Mouse (Mus musculus) heart, postnatal 0 days (tissue): ENCODE measurements around the gene Dapp1. TPM values are rescaled to one million over a fixed set of nuclear protein-coding genes. Genes with fewer than 3 reads are reported as not detected.
"Not testable (repeated sequence)": the region's sequence is repeated elsewhere in the genome, so short reads cannot be mapped to it uniquely, and the experiment has no call there.

Source experiments
- ATAC-seq: fragments of 200-750 bp; cut with Nextera tagmentation; 2 replicates; pipeline ENCODE4 v1.8.0; 2017; ENCODE audit warnings: low read depth, moderate number of reproducible peaks, moderate library complexity; ENCODE audit not compliant: insufficient read depth
- DNase-seq: peaks from one replicate; pipeline ENCODE4 v3.0.0-alpha.2; 2016; ENCODE audit warnings: low spot score
- H3K27ac ChIP-seq: fragments of 300-500 bp; sonication (generic); 2 replicates; pipeline ENCODE4 v1.5.1; 2014; ENCODE audit warnings: low read depth, mild to moderate bottlenecking
- H3K27me3 ChIP-seq: fragments of 300-500 bp; sonication (generic); 2 replicates; pipeline ENCODE4 v1.6.1; 2014; ENCODE audit warnings: low read length, mixed read lengths; ENCODE audit not compliant: control insufficient read depth, insufficient read depth
- H3K36me3 ChIP-seq: fragments of 300-500 bp; sonication (generic); replicated peaks from 2 replicates; pipeline ENCODE4 v1.6.1; 2014; ENCODE audit warnings: low read length, mixed read lengths; ENCODE audit not compliant: control insufficient read depth, insufficient read depth
- H3K4me1 ChIP-seq: fragments of 300-500 bp; sonication (generic); 2 replicates; pipeline ENCODE4 v1.6.1; 2014; ENCODE audit warnings: antibody characterized with exemption; ENCODE audit not compliant: control insufficient read depth, insufficient read depth
- H3K4me2 ChIP-seq: fragments of 300-500 bp; sonication (generic); 2 replicates; pipeline ENCODE4 v1.6.1; 2014; ENCODE audit warnings: low read depth, mild to moderate bottlenecking, low read length, moderate library complexity
- H3K4me3 ChIP-seq: fragments of 300-500 bp; sonication (generic); 2 replicates; pipeline ENCODE4 v1.5.1; 2014; ENCODE audit warnings: low read depth, low read length
- H3K9ac ChIP-seq: fragments of 300-500 bp; sonication (generic); replicated peaks from 2 replicates; pipeline ENCODE4 v1.6.1; 2014; ENCODE audit warnings: low read depth, low read length, mixed read lengths
- H3K9me3 ChIP-seq: fragments of 300-500 bp; sonication (generic); replicated peaks from 2 replicates; pipeline ENCODE4 v1.6.1; 2016; ENCODE audit warnings: low read length; ENCODE audit not compliant: control insufficient read depth
- CTCF ChIP-seq: IDR thresholded peaks from 2 replicates; pipeline ENCODE4 v1.5.1; 2016; ENCODE audit warnings: antibody characterized with exemption, control low read depth, low read depth
- EP300 ChIP-seq: IDR thresholded peaks from 2 replicates; pipeline ENCODE4 v1.6.1; 2016; ENCODE audit warnings: antibody characterized with exemption, low read depth
- WGBS: fragments of 180-500 bp; shearing (Covaris S2); extraction: QIAGEN DNeasy Blood & Tissue Kit; methylation state at CpG from one replicate; pipeline ENCODE4 v1.1.7; 2014; 5-methylcytosine and 5-hydroxymethylcytosine counted together
- polyA plus RNA-seq: library from polyadenylated mRNA; unstranded; fragments of >200 nt; fragmentation: Nextera tagmentation; extraction: Ambion mirVana; gene quantifications from 2 replicates; pipeline ENCODE4 v1.2.1, GENCODE M21; 2015
- total RNA-seq: library from RNA; depleted of rRNA; stranded (reverse); fragments of >200 nt; gene quantifications from 2 replicates; pipeline ENCODE4 v1.2.3, GENCODE M21; 2014; ENCODE audit warnings: low replicate concordance

The Dapp1 gene
- total and polyA plus RNA-seq, 2 experiments from 2014 or later, result 11.1 to 11.8 TPM

DNA sequence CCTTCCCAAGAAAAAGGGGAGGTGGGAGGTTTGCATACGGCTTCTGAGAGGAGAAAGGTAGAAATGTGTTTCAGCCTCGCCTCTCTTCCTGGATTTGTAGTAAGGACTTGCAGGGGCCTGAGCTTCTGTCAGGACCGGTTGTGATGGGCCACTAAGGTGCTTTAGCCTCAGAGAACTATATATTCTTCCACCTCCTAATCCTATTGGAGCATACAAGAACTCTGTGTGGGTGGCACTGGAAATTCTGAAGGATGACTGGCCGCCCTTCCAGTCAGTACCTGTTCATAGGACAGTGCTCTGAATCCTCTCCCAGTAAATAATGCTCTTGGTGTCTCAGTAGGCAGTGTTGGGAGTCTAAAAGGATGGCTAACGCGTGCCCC is 62.4 kb downstream of the Dapp1 start:
- Histone ChIP-seq H3K4me2 (peak overlapping the region; percentile 84), H3K9me3 (no peaks in the 10 kb centered on the region), H3K27me3 (no peaks in the 10 kb centered on the region), H3K4me3 (peak overlapping the region; percentile 90), H3K9ac (peak overlapping the region; percentile 87), H3K27ac (peak overlapping the region; percentile 89), H3K4me1 (peaks cover 14% of the 10 kb centered on the region), H3K36me3 (peaks cover 22% of the 10 kb centered on the region)
- no peak for TF ChIP-seq CTCF
- no peak for TF ChIP-seq EP300
- DNase-seq, result no peak
- ATAC-seq, result peak; percentile 14; the same call in 1 of the 2 replicates
- WGBS, result 14% methylated on average over 6 of the region's 6 CpGs

DNA sequence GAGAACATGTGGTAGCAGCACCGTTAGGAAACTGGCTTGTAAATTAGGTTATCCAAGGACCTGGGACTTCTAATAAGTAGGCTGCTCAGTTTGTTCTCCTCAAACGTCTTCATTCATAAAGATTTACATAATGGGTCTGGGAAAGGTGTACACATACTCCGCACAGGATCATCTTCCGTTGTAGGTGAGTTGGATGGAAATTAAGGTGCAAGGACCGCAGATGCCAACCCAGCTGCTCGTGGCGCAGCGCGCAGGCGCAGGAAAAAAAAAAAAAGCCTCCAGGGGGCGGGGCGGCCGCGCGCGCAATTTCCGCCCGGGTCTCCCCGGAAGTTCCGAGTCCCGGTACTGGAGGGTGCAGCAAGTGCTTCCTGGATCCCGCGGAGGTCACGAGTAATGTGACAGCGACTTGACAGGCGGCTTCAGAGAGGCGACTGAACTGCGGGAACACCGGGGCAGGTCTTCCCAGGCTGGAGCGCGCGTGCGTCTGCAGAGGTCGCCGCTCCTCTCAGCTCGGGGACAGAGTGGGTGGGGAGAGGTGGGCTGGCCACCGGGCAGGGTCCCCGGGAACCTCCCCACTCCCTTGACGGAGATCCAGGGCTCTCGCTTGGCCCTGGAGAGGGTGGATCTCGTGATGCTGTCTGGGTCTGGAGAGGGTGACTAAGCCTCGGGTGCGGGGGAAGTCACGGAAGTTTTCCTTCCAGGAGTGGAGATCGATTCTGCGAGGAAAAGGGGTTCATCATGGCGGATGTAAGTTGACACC is 63.0 kb downstream of the Dapp1 start, which contains the start of gene Lamtor3:
Gene Lamtor3 (plus strand): TSS at position 335 of the 760 bp plus-strand sequence.
- no peaks in the 10 kb centered on the region for H3K27me3 ChIP-seq
- ATAC-seq, result peak; percentile 93
- TF ChIP-seq EP300, result peak; percentile 83
- 0 out of 2 replicates have a peak, but pooled peaks have one; percentile 1 for TF ChIP-seq CTCF
- H3K9me3 ChIP-seq, result no peaks in the 10 kb centered on the region
- peaks cover 17% of the 10 kb centered on the region for H3K36me3 ChIP-seq
- peaks cover 14% of the 10 kb centered on the region for H3K4me1 ChIP-seq
- H3K4me2 ChIP-seq, result peak within 1 kb of the TSS; percentile 84
- WGBS, result under 1% methylated on average over 47 of the region's 47 CpGs
- peak within 1 kb of the TSS; percentile 89 for H3K27ac ChIP-seq
- peak within 1 kb of the TSS; percentile 90 for H3K4me3 ChIP-seq
- peak within 1 kb of the TSS; percentile 87 for H3K9ac ChIP-seq
- peak; percentile 66 for DNase-seq

DNA sequence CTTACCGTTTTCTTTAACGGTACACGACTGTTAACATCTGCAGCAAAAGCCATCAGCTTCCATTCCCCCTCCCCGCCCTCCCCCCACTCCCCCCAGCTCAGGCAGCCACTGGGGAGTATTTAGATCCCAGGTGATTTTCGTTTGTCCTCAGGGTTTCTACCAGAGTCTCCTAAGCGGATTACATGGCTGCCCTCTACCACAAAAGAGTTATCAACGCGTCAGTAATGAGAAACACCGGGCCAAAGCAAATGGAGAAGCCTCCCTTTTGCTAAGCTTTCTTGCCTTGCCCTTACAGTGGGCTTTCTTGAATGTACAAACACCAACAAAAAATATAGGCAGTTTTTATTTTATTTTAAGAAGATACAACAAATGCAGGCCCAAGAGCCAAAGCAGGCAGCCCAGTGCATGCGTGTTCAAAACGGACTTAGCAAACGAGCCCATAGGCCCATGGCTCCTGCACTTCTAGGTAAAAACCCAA is 63.6 kb downstream of the Dapp1 start:
- H3K36me3 ChIP-seq, result peaks cover 16% of the 10 kb centered on the region
- H3K4me3 ChIP-seq, result peak overlapping the region; percentile 90
- H3K4me2 ChIP-seq, result peak overlapping the region; percentile 84
- DNase-seq (no peak), ATAC-seq (no peak; the same call in 1 of the 2 replicates)
- H3K9me3 ChIP-seq, result no peaks in the 10 kb centered on the region
- no peak for TF ChIP-seq EP300
- TF ChIP-seq CTCF, result no peak
- peaks cover 14% of the 10 kb centered on the region for H3K4me1 ChIP-seq
- H3K27me3 ChIP-seq, result no peaks in the 10 kb centered on the region
- WGBS, result 19% methylated on average over 12 of the region's 12 CpGs
- H3K9ac ChIP-seq, result peak overlapping the region; percentile 87
- H3K27ac ChIP-seq, result peak overlapping the region; percentile 68

DNA sequence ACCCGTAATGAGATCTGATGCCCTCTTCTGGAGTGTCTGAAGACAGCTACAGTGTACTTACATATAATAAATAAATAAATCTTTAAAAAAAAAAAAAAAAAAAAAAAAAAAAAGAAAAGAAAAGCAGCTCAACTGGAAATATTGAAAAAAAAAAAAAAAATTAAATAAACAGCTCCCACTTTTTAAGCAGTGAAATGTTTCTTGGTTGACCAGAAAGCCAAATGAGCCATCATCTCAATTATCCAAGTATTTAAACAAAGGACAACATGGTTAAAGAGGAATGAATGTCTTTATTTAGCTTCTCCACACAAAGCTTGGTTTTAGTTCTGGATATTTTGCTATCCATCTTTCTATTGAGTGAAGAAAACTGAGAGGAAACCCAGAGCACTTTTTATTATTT is 66.8 kb downstream of the Dapp1 start:
- not testable (repeated sequence) for ATAC-seq, H3K27ac ChIP-seq, H3K4me2 ChIP-seq, DNase-seq, H3K36me3 ChIP-seq, H3K27me3 ChIP-seq, H3K9ac ChIP-seq, H3K4me3 ChIP-seq, H3K9me3 ChIP-seq
- no CpG with 5 or more reads among the region's 1 CpGs for WGBS
- peaks cover 12% of the 10 kb centered on the region for H3K4me1 ChIP-seq

DNA sequence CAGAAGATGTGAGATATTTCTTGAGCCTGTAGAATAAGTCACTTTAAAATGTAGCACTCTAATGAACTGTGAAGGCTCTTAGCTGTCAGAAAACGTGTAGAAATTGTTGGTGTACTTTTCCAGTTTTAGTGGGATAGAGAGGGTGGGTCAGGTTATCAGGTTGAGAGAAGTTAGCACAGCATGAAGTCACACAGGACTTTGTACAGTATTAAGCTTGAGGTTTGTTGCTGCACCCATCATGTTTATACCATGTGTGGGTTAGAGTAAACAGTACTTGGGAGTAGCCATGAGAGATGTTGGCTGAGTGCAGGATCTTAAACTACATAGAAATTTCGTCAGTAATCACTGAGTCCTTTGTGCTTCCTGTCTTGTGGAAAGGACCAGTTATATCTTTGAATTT is 68.3 kb downstream of the Dapp1 start:
- no peak overlapping the region for H3K9ac ChIP-seq
- peaks cover 6% of the 10 kb centered on the region; the same call in 1 of the 2 replicates for H3K4me1 ChIP-seq
- DNase-seq (no peak), ATAC-seq (no peak)
- H3K4me2 ChIP-seq, result no peak overlapping the region
- no peak for TF ChIP-seq CTCF
- TF ChIP-seq EP300, result no peak
- H3K9me3 ChIP-seq, result no peaks in the 10 kb centered on the region
- H3K27ac ChIP-seq, result no peak overlapping the region
- H3K27me3 ChIP-seq, result no peaks in the 10 kb centered on the region
- peaks cover 17% of the 10 kb centered on the region; the same call in 1 of the 2 replicates for H3K36me3 ChIP-seq
- 62% methylated on average over 2 of the region's 2 CpGs for WGBS
- no peak overlapping the region for H3K4me3 ChIP-seq
